Mouse (Mus musculus) midbrain, embryonic 10.5 days (tissue): ENCODE results near the gene Vsig10. TPM values are rescaled to one million over a fixed set of nuclear protein-coding genes. Genes with fewer than 3 reads are reported as not detected.
"Not testable (repeated sequence)": the region's sequence is repeated elsewhere in the genome, so short reads cannot be mapped to it uniquely, and the experiment has no call there.

ENCODE experiments used
- DNase-seq: peaks from one replicate; pipeline ENCODE4 v3.0.0-alpha.2; 2017; ENCODE audit warnings: low spot score
- H3K27ac ChIP-seq: fragments of 300-500 bp; sonication (generic); replicated peaks from 2 replicates; pipeline ENCODE4 v1.5.1; 2016; ENCODE audit warnings: mild to moderate bottlenecking
- H3K27me3 ChIP-seq: fragments of 300-500 bp; sonication (generic); 2 replicates; pipeline ENCODE4 v1.6.1; 2016; ENCODE audit warnings: low read depth, mild to moderate bottlenecking; ENCODE audit not compliant: poor library complexity, severe bottlenecking
- H3K36me3 ChIP-seq: fragments of 300-500 bp; sonication (generic); 2 replicates; pipeline ENCODE4 v1.6.1; 2016; ENCODE audit warnings: mild to moderate bottlenecking, moderate library complexity
- H3K4me1 ChIP-seq: fragments of 300-500 bp; sonication (generic); 2 replicates; pipeline ENCODE4 v1.6.1; 2016
- H3K4me3 ChIP-seq: fragments of 300-500 bp; sonication (generic); 2 replicates; pipeline ENCODE4 v1.5.1; 2016; ENCODE audit warnings: mild to moderate bottlenecking, moderate library complexity
- H3K9me3 ChIP-seq: fragments of 300-500 bp; sonication (generic); replicated peaks from 2 replicates; pipeline ENCODE4 v1.6.1; 2016; ENCODE audit warnings: mild to moderate bottlenecking
- WGBS: fragments of 180-500 bp; shearing (Covaris S2); methylation state at CpG from one replicate; pipeline ENCODE4 v1.1.7; 2016; 5-methylcytosine and 5-hydroxymethylcytosine counted together
- polyA plus RNA-seq: library from polyadenylated mRNA; unstranded; fragments of >200 nt; fragmentation: Nextera tagmentation; extraction: Ambion mirVana; gene quantifications from 2 replicates; pipeline ENCODE4 v1.2.1, GENCODE M21; 2016

Vsig10 gene
- polyA plus RNA-seq, 1 experiment from 2014 or later, result 2.7 TPM

GRCm38 (mm10) chr5:117306826-117307225 lies 12.1 kb upstream of the Vsig10 start:
- DNase-seq, result no peak
- Histone ChIP-seq H3K27ac (no peak overlapping the region), H3K36me3 (no peaks in the 10 kb centered on the region), H3K9me3 (0 out of 2 replicates have a peak, but pooled peaks cover 4% of the 10 kb centered on the region), H3K27me3 (no peaks in the 10 kb centered on the region), H3K4me1 (peaks cover 13% of the 10 kb centered on the region), H3K4me3 (no peak overlapping the region)
- WGBS, result 92% methylated on average over 2 of the region's 2 CpGs

- H3K4me3 ChIP-seq, result no peak overlapping the region
- H3K27me3 ChIP-seq, result no peaks in the 10 kb centered on the region
- WGBS, result 38% methylated on average over 11 of the region's 11 CpGs
- no peaks in the 10 kb centered on the region for H3K36me3 ChIP-seq
- 0 out of 2 replicates have a peak, but pooled peaks cover 4% of the 10 kb centered on the region for H3K9me3 ChIP-seq
- DNase-seq, result peak; percentile 62
- H3K27ac ChIP-seq, result no peak overlapping the region
- H3K4me1 ChIP-seq, result peaks cover 13% of the 10 kb centered on the region
Measured at GRCm38 (mm10) chr5:117307699-117308098, 11.2 kb upstream of the Vsig10 start.

- Histone ChIP-seq H3K9me3 (no peaks in the 10 kb centered on the region; the same call in 1 of the 2 replicates), H3K4me3 (peak overlapping the region; percentile 32), H3K4me1 (peaks cover 27% of the 10 kb centered on the region), H3K27me3 (peaks cover 51% of the 10 kb centered on the region), H3K36me3 (no peaks in the 10 kb centered on the region), H3K27ac (no peak overlapping the region)
- WGBS, result 30% methylated on average over 14 of the region's 14 CpGs
- peak; percentile 32 for DNase-seq
Measured at GRCm38 (mm10) chr5:117313420-117313819, 5.5 kb upstream of the Vsig10 start.

- Histone ChIP-seq H3K36me3 (no peaks in the 10 kb centered on the region), H3K27ac (peak overlapping the region; percentile 49; the same call in 1 of the 2 replicates), H3K27me3 (peaks cover 53% of the 10 kb centered on the region), H3K9me3 (no peaks in the 10 kb centered on the region; the same call in 1 of the 2 replicates), H3K4me1 (peaks cover 32% of the 10 kb centered on the region), H3K4me3 (peak overlapping the region; percentile 32)
- DNase-seq, result no peak
- 43% methylated on average over 10 of the region's 10 CpGs for WGBS
Measured at GRCm38 (mm10) chr5:117313909-117314308, 5.0 kb upstream of the Vsig10 start.

- Histone ChIP-seq H3K4me1 (peaks cover 41% of the 10 kb centered on the region), H3K4me3 (no peak overlapping the region), H3K27me3 (peaks cover 62% of the 10 kb centered on the region), H3K9me3 (no peaks in the 10 kb centered on the region; the same call in 1 of the 2 replicates), H3K27ac (peak overlapping the region; percentile 49), H3K36me3 (no peaks in the 10 kb centered on the region)
- DNase-seq, result peak; percentile 23
- 20% methylated on average over 9 of the region's 9 CpGs for whole genome bisulfite sequencing
Measured at GRCm38 (mm10) chr5:117314587-117315428, 4.1 kb upstream of the Vsig10 start.

- no peak for DNase-seq
- Histone ChIP-seq H3K4me3 (no peak overlapping the region), H3K9me3 (no peaks in the 10 kb centered on the region; the same call in 1 of the 2 replicates), H3K27me3 (peaks cover 29% of the 10 kb centered on the region), H3K4me1 (peaks cover 13% of the 10 kb centered on the region), H3K36me3 (no peaks in the 10 kb centered on the region), H3K27ac (no peak overlapping the region)
- 80% methylated on average over 9 of the region's 9 CpGs for WGBS
Measured at GRCm38 (mm10) chr5:117323751-117324150, 4.9 kb downstream of the Vsig10 start.

GRCm38 (mm10) chr5:117326408-117326807 lies 7.5 kb downstream of the Vsig10 start:
- H3K27me3 ChIP-seq, result peaks cover 4% of the 10 kb centered on the region; the same call in 1 of the 2 replicates
- H3K36me3 ChIP-seq, result no peaks in the 10 kb centered on the region
- WGBS, result 85% methylated on average over 6 of the region's 6 CpGs
- no peak for DNase-seq
- H3K4me3 ChIP-seq, result no peak overlapping the region
- no peaks in the 10 kb centered on the region; the same call in 1 of the 2 replicates for H3K9me3 ChIP-seq
- H3K27ac ChIP-seq, result no peak overlapping the region
- H3K4me1 ChIP-seq, result no peaks in the 10 kb centered on the region

GRCm38 (mm10) chr5:117330457-117330856 lies 11.6 kb downstream of the Vsig10 start:
- no peak for DNase-seq
- no peaks in the 10 kb centered on the region for H3K9me3 ChIP-seq
- no peaks in the 10 kb centered on the region for H3K27me3 ChIP-seq
- no peak overlapping the region for H3K4me3 ChIP-seq
- H3K4me1 ChIP-seq, result no peaks in the 10 kb centered on the region
- 86% methylated on average over 7 of the region's 7 CpGs for WGBS
- H3K36me3 ChIP-seq, result no peaks in the 10 kb centered on the region
- no peak overlapping the region for H3K27ac ChIP-seq

- Histone ChIP-seq H3K4me1 (no peaks in the 10 kb centered on the region), H3K36me3 (no peaks in the 10 kb centered on the region), H3K27me3 (no peaks in the 10 kb centered on the region), H3K4me3 (no peak overlapping the region), H3K27ac (no peak overlapping the region), H3K9me3 (0 out of 2 replicates have a peak, but pooled peaks cover 7% of the 10 kb centered on the region)
- 89% methylated on average over 10 of the region's 10 CpGs for WGBS
- no peak for DNase-seq
Measured at GRCm38 (mm10) chr5:117337999-117338398, 19.1 kb downstream of the Vsig10 start.

- WGBS, result 89% methylated on average over 8 of the region's 8 CpGs
- no peaks in the 10 kb centered on the region for H3K36me3 ChIP-seq
Measured at GRCm38 (mm10) chr5:117338503-117338902, 19.6 kb downstream of the Vsig10 start.

GRCm38 (mm10) chr5:117340081-117340480 lies 21.2 kb downstream of the Vsig10 start:
- Histone ChIP-seq H3K4me1 (no peaks in the 10 kb centered on the region), H3K36me3 (no peaks in the 10 kb centered on the region; the same call in 1 of the 2 replicates), H3K27ac (no peak overlapping the region), H3K27me3 (no peaks in the 10 kb centered on the region), H3K4me3 (no peak overlapping the region), H3K9me3 (0 out of 2 replicates have a peak, but pooled peaks cover 7% of the 10 kb centered on the region)
- 89% methylated on average over 6 of the region's 6 CpGs for WGBS
- no peak for DNase-seq

More at GRCm38 (mm10) chr5:117338503-117338902, 19.6 kb downstream of the Vsig10 start:
- no peak overlapping the region for H3K27ac ChIP-seq
- no peak overlapping the region for H3K4me3 ChIP-seq
- no peak for DNase-seq
- no peaks in the 10 kb centered on the region for H3K4me1 ChIP-seq
- H3K27me3 ChIP-seq, result no peaks in the 10 kb centered on the region
- H3K9me3 ChIP-seq, result 0 out of 2 replicates have a peak, but pooled peaks cover 7% of the 10 kb centered on the region

GRCm38 (mm10) chr5:117341896-117342295 lies 23.0 kb downstream of the Vsig10 start:
- WGBS, result 85% methylated on average over 6 of the region's 6 CpGs
- no peak for DNase-seq
- H3K4me3 ChIP-seq, result no peak overlapping the region
- no peak overlapping the region for H3K27ac ChIP-seq
- H3K36me3 ChIP-seq, result no peaks in the 10 kb centered on the region; the same call in 1 of the 2 replicates
- 0 out of 2 replicates have a peak, but pooled peaks cover 3% of the 10 kb centered on the region for H3K9me3 ChIP-seq
- no peaks in the 10 kb centered on the region for H3K27me3 ChIP-seq
- H3K4me1 ChIP-seq, result no peaks in the 10 kb centered on the region

- not testable (repeated sequence) for H3K27ac ChIP-seq, H3K27me3 ChIP-seq, H3K9me3 ChIP-seq, H3K4me1 ChIP-seq, H3K4me3 ChIP-seq, H3K36me3 ChIP-seq, DNase-seq
- 95% methylated on average over 5 of the region's 5 CpGs for WGBS
Measured at GRCm38 (mm10) chr5:117344496-117344895, 25.6 kb downstream of the Vsig10 start.
